Mouse (Mus musculus) gastrocnemius, adult 2 months (tissue): ENCODE measurements around the gene Diras2. TPM values are rescaled to one million over a fixed set of nuclear protein-coding genes. Genes with fewer than 3 reads are reported as not detected.

Experiments used
- DNase-seq: peaks from one replicate; pipeline ENCODE4 v3.0.0; 2022
- H3K27ac ChIP-seq: fragments of 200-600 bp; 2 replicates; pipeline ENCODE4 v1.8.1; 2022; ENCODE audit warnings: mild to moderate bottlenecking
- H3K4me3 ChIP-seq: fragments of 200-600 bp; 2 replicates; pipeline ENCODE4 v1.8.1; 2022; ENCODE audit warnings: mild to moderate bottlenecking, moderate library complexity
- CTCF ChIP-seq: fragments of 200-600 bp; IDR thresholded peaks from 2 replicates; pipeline ENCODE4 v1.8.1; 2022; ENCODE audit warnings: antibody characterized with exemption, mild to moderate bottlenecking, moderate library complexity
- intact Hi-C: fragments of 180-260 bp; cut with DNase I; formaldehyde crosslinking; loops from one replicate; pipeline ENCODE4 v1.15.1; 2025
- total RNA-seq, 2 experiments: library from RNA; stranded (reverse); gene quantifications; 2 replicates each; pipeline ENCODE4 v1.2.3; 2021

The Diras2 gene
- total RNA-seq, 2 experiments from 2014 or later, result 0.06 TPM; not detected in 1

DNA sequence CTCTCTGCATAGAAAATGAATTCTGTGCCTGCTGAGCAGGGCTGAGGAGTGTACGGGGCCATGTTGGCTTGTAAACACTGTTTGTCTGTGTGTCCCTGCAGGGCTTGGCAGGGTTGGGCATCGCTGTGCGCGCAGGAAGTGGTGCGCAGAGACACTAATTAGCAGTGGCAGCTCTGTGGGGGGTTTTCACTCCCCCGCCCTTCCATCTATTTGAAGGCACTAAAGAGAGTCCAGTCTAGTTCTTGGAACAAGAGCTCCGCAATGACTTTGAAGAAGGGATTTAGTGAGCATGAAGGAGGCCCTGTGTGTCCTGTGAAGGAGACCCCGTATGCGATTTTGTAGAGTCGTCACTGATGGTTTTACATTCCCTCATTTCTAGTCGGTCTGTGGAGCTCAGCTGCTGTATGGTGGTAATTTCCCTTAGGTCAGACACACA is 73.2 kb downstream of the Diras2 start:
- H3K27ac ChIP-seq, result no peak overlapping the region
- intact Hi-C loops, result no loop called here

DNA sequence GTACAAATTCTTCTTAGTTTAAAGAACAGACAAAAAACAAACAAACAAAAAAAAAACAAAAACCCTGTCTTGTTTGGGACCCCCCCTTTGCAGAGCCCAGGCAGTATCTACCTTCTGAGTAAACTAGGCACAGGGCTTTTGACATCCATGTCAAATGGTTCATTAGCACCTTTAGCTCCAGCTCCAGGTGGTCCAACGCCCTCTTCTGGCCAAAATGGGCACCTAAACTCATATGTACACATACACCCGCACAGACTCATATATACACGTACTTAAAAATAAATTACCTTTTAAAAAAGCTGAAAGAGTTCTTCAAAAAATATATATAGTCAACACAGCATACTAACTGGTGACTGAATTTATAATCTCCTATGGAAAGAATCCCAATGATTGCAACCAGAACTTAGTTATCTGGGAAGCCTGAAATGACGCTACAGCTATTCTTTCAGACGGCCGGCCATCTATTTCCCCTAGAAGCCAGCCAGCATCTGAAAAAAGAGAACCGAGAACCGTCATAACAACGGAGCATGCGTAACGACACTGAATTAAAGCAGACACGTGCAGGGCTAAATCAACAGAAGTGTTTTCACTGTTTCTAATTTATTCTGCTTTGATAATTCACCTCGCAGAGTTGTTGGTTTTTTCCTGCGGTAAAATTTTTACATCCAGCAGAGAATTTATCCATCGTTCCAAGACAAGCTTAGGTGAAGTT is 73.7 kb downstream of the Diras2 start:
- TF ChIP-seq CTCF, result no peak
- Histone ChIP-seq H3K27ac (no peak overlapping the region), H3K4me3 (no peak overlapping the region)
- no peak for DNase-seq
- intact Hi-C loops, result no loop called here

More for the DNA sequence above, 73.2 kb downstream of the Diras2 start:
- no peak for TF ChIP-seq CTCF
- DNase-seq, result no peak
- no peak overlapping the region for H3K4me3 ChIP-seq

DNA sequence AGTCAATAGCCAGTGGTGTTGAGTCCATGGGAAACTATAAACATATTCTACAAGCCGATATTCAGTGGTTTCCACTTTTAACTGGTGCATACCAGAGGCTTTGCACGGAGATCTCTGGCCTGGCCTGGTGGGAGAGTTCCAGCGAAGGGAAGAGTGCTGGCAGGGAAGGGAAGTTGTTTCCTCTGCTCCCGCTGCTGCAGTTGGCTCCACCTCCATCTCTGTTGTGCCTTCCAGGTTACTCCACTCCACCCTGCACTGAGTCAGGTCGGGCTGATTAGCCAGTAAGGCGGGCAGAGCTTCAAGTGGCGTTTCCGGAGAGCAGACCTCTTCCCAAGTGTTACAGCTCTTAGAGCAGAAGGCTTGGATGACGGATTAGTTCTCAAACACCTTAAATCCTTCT is 75.8 kb downstream of the Diras2 start:
- Histone ChIP-seq H3K4me3 (no peak overlapping the region), H3K27ac (no peak overlapping the region)
- peak; percentile 40 for DNase-seq
- no peak for TF ChIP-seq CTCF
- intact Hi-C loops, result no loop called here

DNA sequence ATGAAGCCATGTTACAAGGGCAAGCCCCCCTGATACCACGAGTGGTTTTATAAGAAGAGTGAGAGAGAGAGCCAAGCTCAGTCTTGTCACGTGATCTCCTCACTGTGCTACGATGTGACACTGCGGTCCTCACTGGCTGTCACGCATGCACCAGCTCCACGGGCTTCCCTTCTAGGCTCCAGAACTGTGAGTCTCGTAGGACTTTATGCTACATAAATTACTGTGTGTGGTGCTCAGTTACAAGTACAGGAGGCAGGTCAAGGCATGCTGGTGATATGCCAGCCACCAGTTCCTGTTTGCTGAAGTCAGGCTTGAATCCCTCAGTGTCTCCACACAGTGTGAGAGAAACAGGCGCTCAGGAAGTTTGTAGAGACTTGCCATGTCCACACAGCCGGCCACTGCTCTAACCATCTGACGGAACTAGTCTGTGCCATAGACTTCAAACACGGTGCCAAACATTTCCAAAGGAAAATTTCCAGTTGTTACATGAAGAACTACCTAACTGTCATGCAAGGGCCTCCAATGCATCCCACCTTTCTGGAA is 76.3 kb downstream of the Diras2 start:
- H3K27ac ChIP-seq, result no peak overlapping the region
- no peak for TF ChIP-seq CTCF
- DNase-seq, result no peak
- intact Hi-C loops, result no loop called here
- H3K4me3 ChIP-seq, result no peak overlapping the region

Other genes with a start within 250 kb of the Diras2 start
- 1 to 10 TPM; 1.9 to 2.2 TPM for gene Syk, start 51.9 kb upstream of the Diras2 start, total RNA-seq